Mouse (Mus musculus): ENCODE results near the gene Aga. TPM values are rescaled to one million over a fixed set of nuclear protein-coding genes. Genes with fewer than 3 reads are reported as not detected.

The Aga gene
- polyA plus RNA-seq (2021; fragmentation: Nextera tagmentation): 19.6 and 26.4 TPM in 2 replicates
- long read RNA-seq, experiment 1, transcript Aga-201 (9 exons, 1,181 nt): major isoform, 25 of 28 reads
- long read RNA-seq, experiment 1, partial matches to known transcripts: 2 of 28 reads
- long read RNA-seq, experiment 1, other reads (novel, unspliced or antisense): 1 of 28 reads
- long read RNA-seq, experiment 2, transcript Aga-201 (9 exons, 1,181 nt): major isoform, 18 of 33 reads
- long read RNA-seq, experiment 2, partial matches to known transcripts: 6 of 33 reads
- long read RNA-seq, experiment 2, other reads (novel, unspliced or antisense): 9 of 33 reads

DNA sequence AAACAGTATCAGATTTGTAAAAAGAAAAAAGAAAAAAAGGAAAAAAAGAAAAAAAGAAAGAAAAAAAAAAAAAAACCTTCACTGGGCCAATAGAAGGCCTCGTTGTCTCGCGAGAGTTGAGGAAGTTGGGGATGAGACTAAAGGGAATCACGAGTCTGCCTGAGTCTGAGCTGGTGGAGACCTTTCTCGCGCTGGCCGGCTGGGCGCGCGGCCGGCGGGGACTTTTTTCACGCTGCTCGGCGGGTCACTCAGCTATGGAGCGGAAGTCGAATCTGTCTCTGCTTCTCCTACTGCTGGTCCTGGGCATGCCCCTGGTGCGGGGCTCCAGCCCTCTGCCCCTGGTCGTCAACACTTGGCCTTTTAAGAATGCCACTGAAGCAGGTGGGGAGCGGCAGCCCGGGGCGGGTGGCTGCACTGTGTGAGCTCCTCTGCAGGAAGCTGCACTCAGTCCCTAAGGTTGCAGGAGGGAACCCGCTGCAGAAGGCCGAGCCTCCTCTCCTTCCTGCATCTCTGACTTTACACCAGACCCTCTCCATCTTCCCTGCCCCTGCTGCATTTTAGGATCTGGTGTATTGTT lies at the start of gene Aga:
TSS of gene Aga (plus strand) at position 177 of the 577 bp plus-strand sequence.

Other genes with a start within 250 kb of the Aga start
- 0.06 TPM in 1 of 2 replicates, not detected in the other for gene Neil3, start 127.3 kb downstream of the Aga start, polyA plus RNA-seq (2021; fragmentation: Nextera tagmentation)

Data from layer of hippocampus, adult 6 months (tissue).